Mouse (Mus musculus) bone marrow macrophage, adult 2 months (primary cell): Measurements from ENCODE around the gene Supv3l1. TPM values are rescaled to one million over a fixed set of nuclear protein-coding genes. Genes with fewer than 3 reads are reported as not detected.

ENCODE experiments used
- H3K27ac ChIP-seq: 2 replicates; pipeline ENCODE4 v1.5.1; 2012; ENCODE audit warnings: low read depth, low read length; ENCODE audit not compliant: insufficient read depth
- H3K4me1 ChIP-seq: 2 replicates; pipeline ENCODE4 v1.6.1; 2012; ENCODE audit warnings: low read length; ENCODE audit not compliant: control insufficient read depth, insufficient read depth
- H3K4me3 ChIP-seq: 2 replicates; pipeline ENCODE4 v1.5.1; 2012; ENCODE audit warnings: mild to moderate bottlenecking, low read length, moderate library complexity; ENCODE audit not compliant: insufficient read depth
- CTCF ChIP-seq: IDR thresholded peaks from 2 replicates; pipeline ENCODE4 v1.5.1; 2012; ENCODE audit warnings: low read depth, mild to moderate bottlenecking, low read length, moderate library complexity
- POLR2A ChIP-seq: IDR thresholded peaks from 2 replicates; pipeline ENCODE4 v1.6.1; 2012; ENCODE audit warnings: mild to moderate bottlenecking, low read depth, low read length, borderline replicate concordance
- polyA plus RNA-seq: library from polyadenylated mRNA; stranded (reverse); fragments of >200 nt; gene quantifications from 2 replicates; pipeline ENCODE4 v1.2.4, GENCODE M21; 2012; ENCODE audit not compliant: missing spikeins, insufficient read depth, insufficient read length

The Supv3l1 gene
- polyA plus RNA-seq, 1 experiment = 9.4 TPM

GRCm38 (mm10) chr10:62418831-62419356 lies 30.6 kb downstream of the Supv3l1 start:
- H3K4me1 ChIP-seq = no peaks in the 10 kb centered on the region
- H3K27ac ChIP-seq = no peak overlapping the region
- no peak overlapping the region for H3K4me3 ChIP-seq
- no peak for TF ChIP-seq CTCF
- TF ChIP-seq POLR2A = no peak

- TF ChIP-seq POLR2A = no peak
- no peak for TF ChIP-seq CTCF
- no peaks in the 10 kb centered on the region for H3K4me1 ChIP-seq
- H3K4me3 ChIP-seq = no peak overlapping the region
- H3K27ac ChIP-seq = no peak overlapping the region
These were observed 35.9 kb downstream of the Supv3l1 start for GRCm38 (mm10) chr10:62413606-62413982.

GRCm38 (mm10) chr10:62412906-62413605 lies 36.5 kb downstream of the Supv3l1 start:
- no peak for TF ChIP-seq POLR2A
- no peak for TF ChIP-seq CTCF
- no peak overlapping the region for H3K4me3 ChIP-seq
- no peaks in the 10 kb centered on the region for H3K4me1 ChIP-seq
- H3K27ac ChIP-seq = no peak overlapping the region

- H3K4me3 ChIP-seq = no peak overlapping the region
- H3K4me1 ChIP-seq = no peaks in the 10 kb centered on the region
- TF ChIP-seq CTCF = no peak
- no peak for TF ChIP-seq POLR2A
- no peak overlapping the region for H3K27ac ChIP-seq
These were observed 37.8 kb downstream of the Supv3l1 start for GRCm38 (mm10) chr10:62411431-62412410.

GRCm38 (mm10) chr10:62410943-62411342 lies 38.6 kb downstream of the Supv3l1 start:
- TF ChIP-seq CTCF = peak; percentile 67
- TF ChIP-seq POLR2A = no peak
- H3K27ac ChIP-seq = no peak overlapping the region

GRCm38 (mm10) chr10:62404901-62405300 lies 44.6 kb downstream of the Supv3l1 start:
- Histone ChIP-seq H3K27ac (no peak overlapping the region), H3K4me1 (no peaks in the 10 kb centered on the region), H3K4me3 (no peak overlapping the region)
- TF ChIP-seq CTCF (no peak), POLR2A (no peak)

More at GRCm38 (mm10) chr10:62410943-62411342, 38.6 kb downstream of the Supv3l1 start:
- Histone ChIP-seq H3K4me3 (no peak overlapping the region), H3K4me1 (no peaks in the 10 kb centered on the region)

- no peak for TF ChIP-seq CTCF
- TF ChIP-seq POLR2A = no peak
- H3K4me1 ChIP-seq = no peaks in the 10 kb centered on the region
These were observed 47.9 kb downstream of the Supv3l1 start for GRCm38 (mm10) chr10:62401641-62402111.

GRCm38 (mm10) chr10:62383011-62383410 lies 66.5 kb downstream of the Supv3l1 start:
- TF ChIP-seq CTCF (no peak), POLR2A (no peak)
- no peak overlapping the region for H3K4me3 ChIP-seq
- H3K27ac ChIP-seq = no peak overlapping the region
- H3K4me1 ChIP-seq = no peaks in the 10 kb centered on the region

More at GRCm38 (mm10) chr10:62401641-62402111, 47.9 kb downstream of the Supv3l1 start:
- Histone ChIP-seq H3K4me3 (no peak overlapping the region), H3K27ac (no peak overlapping the region)

GRCm38 (mm10) chr10:62380936-62381335 lies 68.6 kb downstream of the Supv3l1 start:
- TF ChIP-seq POLR2A (no peak), CTCF (no peak)
- Histone ChIP-seq H3K4me3 (no peak overlapping the region), H3K27ac (no peak overlapping the region), H3K4me1 (no peaks in the 10 kb centered on the region)
